Mouse (Mus musculus) urinary bladder, postnatal 14 days (tissue): ENCODE measurements at regions not wholly inside any gene's neighbourhood (a gene's known extent, or its start where the extent isn't known, plus 50 kb on each side); places are given as distances from the start of the nearest gene placed in this dataset.

Source experiments
- DNase-seq: peaks from one replicate; pipeline ENCODE4 v3.0.0; 2021; ENCODE audit warnings: low spot score

DNA sequence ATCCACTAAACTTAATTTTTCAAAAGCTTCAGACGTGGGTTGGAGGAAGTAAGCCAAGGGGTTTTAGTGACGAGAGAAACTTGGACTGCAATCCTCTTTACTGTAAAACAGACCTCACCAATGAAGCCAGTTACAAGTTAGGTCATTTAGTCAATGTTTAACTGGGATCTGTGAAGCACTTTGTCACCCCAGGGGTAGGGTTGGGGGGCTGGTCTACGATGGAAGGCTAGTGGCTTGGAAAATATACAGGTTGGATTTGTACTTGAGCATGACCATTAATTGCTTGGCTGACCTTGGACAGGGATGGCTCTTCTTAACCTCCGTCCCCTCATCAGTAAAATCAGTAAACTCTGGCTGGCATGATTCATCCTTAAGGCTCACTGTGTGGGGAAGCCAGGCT lies 142.2 kb downstream of the Pax1 start:
- DNase-seq, result no peak

DNA sequence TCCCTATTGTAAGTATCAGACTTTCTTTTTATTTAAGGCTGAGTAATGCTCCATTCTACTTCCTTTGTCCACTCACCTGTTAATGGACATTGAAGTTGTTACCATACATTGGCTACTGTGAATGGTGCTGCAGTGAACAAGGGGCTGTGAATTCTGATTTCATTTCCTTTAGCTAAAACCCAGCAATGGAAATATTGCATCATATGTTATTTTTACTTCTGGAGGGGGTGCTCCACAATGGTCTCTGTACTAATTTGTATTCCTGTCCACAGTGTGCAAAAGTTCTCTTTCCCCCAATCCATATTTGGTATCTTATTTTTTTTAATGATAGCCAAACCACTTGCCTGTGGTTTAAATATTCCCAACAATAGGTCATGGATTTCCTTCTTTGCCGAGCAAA lies 137.0 kb downstream of the Pax1 start:
- DNase-seq, result no peak

DNA sequence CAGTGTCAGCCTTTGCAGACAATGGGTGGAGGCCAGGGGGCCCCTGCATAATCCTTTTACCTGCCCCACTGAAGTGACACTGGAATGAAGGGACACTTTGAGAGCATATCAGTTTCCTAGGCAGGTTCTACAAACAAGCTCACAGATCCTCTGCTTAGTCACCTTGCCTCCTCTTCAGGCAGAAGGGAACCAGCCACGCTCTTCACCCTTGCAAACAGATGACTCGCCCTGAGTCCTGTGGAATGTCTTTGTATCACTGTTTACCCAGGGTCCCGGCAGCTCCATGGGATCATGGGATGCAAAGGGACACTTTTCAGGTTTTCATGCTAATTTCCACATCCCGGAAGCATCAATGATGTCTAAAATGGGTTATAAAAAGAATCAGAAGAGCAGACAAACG lies 94.2 kb downstream of the Pax1 start:
- DNase-seq, result no peak

DNA sequence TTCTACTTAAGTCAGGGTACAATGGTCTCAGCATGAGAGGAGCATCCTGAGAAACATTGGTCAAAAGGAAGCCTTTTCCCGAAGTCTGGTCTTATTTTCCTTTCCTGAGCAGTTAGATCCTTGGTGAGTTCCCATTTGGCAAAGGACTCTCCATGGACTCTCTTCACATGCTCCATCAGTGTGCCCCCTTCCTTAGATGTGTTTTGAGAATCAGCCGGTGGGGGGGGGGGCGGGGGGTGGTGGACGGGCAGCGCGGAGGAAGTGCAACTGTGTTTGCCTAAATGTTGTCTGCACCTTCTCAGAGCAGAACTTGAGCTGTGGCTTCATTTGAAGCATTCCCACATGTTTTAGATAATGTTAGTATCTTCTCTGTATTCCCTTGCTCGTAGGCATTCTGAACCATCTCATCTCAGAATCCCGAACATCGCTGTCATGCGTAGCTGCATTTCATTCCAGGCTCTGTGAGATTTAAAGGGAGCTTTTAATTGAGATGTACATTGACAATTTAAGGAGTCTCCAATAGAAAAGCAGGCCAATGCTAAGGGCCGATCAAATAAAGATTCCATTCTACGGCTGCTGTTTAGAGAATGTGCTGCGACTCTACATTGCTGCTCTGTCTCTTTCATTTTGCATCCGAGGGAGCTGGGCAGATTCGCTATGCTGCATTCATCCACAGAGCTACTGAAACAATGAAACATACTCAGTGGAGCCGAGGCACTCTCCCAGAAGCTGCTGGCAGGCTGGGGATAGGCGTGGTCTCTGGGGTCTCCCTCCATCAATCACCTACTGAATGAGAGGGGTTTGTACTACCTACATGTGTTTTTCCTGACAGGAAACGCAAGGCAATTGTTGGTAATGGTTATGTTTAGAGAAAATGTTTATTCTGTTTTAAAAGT lies 92.9 kb downstream of the Pax1 start:
- no peak for DNase-seq
